Mouse (Mus musculus) forebrain, embryonic 12.5 days (tissue): Measurements from ENCODE around the gene Plxnc1. TPM values are rescaled to one million over a fixed set of nuclear protein-coding genes. Genes with fewer than 3 reads are reported as not detected.

Experiments
- ATAC-seq: fragments of 200-750 bp; cut with Nextera tagmentation; 2 replicates; pipeline ENCODE4 v1.8.0; 2017; ENCODE audit warnings: moderate TSS enrichment; ENCODE audit not compliant: low FRiP score
- H3K27ac ChIP-seq: fragments of 300-500 bp; sonication (generic); 2 replicates; pipeline ENCODE4 v1.5.1; 2016; ENCODE audit warnings: mild to moderate bottlenecking
- H3K27me3 ChIP-seq: fragments of 300-500 bp; sonication (generic); 2 replicates; pipeline ENCODE4 v1.6.1; 2016; ENCODE audit warnings: mild to moderate bottlenecking
- H3K36me3 ChIP-seq: fragments of 300-500 bp; sonication (generic); replicated peaks from 2 replicates; pipeline ENCODE4 v1.6.1; 2016; ENCODE audit warnings: mild to moderate bottlenecking
- H3K4me1 ChIP-seq: fragments of 300-500 bp; sonication (generic); 2 replicates; pipeline ENCODE4 v1.6.1; 2016
- H3K4me2 ChIP-seq: fragments of 300-500 bp; sonication (generic); 2 replicates; pipeline ENCODE4 v1.6.1; 2016; ENCODE audit warnings: mild to moderate bottlenecking, moderate library complexity
- H3K4me3 ChIP-seq: fragments of 300-500 bp; sonication (generic); replicated peaks from 2 replicates; pipeline ENCODE4 v1.5.1; 2016; ENCODE audit warnings: mild to moderate bottlenecking
- H3K9ac ChIP-seq: fragments of 300-500 bp; sonication (generic); 2 replicates; pipeline ENCODE4 v1.6.1; 2016; ENCODE audit warnings: mild to moderate bottlenecking
- H3K9me3 ChIP-seq: fragments of 300-500 bp; sonication (generic); 2 replicates; pipeline ENCODE4 v1.6.1; 2016
- WGBS: fragments of 180-500 bp; shearing (Covaris S2); methylation state at CpG from one replicate; pipeline ENCODE4 v1.1.7; 2016; 5-methylcytosine and 5-hydroxymethylcytosine counted together
- polyA plus RNA-seq: library from polyadenylated mRNA; unstranded; fragments of >200 nt; fragmentation: Nextera tagmentation; extraction: Ambion mirVana; gene quantifications from 2 replicates; pipeline ENCODE4 v1.2.1, GENCODE M21; 2016

The Plxnc1 gene
- polyA plus RNA-seq, 1 experiment from 2014 or later = 8.8 TPM

DNA sequence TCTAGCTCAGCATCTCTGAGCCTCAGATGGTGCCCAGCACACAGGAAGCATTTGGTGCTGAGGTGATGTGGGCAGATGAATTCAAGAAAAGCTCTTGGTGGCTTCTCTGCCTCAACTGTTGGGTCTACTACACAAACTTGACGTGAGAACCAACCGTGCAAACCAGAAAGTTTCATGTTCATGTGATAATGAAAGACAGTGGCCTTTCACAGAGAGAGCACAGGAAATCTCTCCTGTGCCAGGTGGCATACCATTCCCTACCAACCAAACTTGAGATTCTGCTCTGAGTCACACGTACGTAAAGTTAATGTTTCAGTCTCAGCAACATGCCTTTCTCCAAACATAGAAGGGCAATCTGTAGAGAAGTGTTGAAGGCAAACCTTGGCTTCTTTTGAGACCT lies 83.8 kb downstream of the Plxnc1 start:
- H3K27ac ChIP-seq = no peak overlapping the region
- no peak for ATAC-seq

DNA sequence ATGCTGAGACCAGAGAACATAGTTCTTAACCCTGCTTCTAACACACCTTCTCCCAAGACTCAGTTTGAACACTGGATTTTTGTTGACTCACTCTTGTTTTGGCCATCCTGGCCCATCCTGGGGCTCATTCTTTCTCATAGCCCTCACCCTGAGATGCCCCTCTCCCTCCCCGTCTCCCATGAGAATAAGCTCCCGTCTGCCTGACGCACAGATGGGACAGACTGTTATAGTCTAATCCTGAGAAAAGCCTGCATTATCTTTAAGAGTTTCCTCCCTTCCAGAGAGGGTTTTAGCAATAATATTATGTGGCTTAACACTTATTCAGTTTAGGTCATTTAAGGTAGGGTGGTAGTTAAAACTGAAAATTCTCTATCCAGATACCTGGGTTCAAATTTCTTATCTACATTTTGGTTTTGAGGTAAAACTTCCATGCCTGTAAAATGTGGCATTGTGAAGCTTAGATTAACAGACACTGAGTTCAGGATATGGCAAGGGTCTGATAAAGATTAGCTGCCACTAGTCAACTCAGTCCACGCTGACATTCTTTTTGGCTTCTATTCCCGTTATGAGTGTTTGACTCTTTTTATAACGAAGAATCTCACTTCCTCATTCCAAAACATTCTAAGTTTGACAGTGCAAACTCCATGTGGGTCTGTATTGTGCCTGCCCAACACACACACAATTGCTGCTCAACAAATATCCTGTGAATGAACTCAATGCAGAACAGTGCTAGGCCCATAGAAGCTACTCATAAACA lies 86.2 kb downstream of the Plxnc1 start:
- H3K4me2 ChIP-seq = no peak overlapping the region
- H3K27ac ChIP-seq = no peak overlapping the region

More for the DNA sequence above, 83.8 kb downstream of the Plxnc1 start:
- Histone ChIP-seq H3K36me3 (peaks cover 20% of the 10 kb centered on the region), H3K27me3 (no peaks in the 10 kb centered on the region), H3K9me3 (no peaks in the 10 kb centered on the region), H3K4me1 (peaks cover 3% of the 10 kb centered on the region; the same call in 1 of the 2 replicates), H3K9ac (no peak overlapping the region), H3K4me2 (no peak overlapping the region), H3K4me3 (no peak overlapping the region)
- WGBS = 94% methylated on average over 4 of the region's 4 CpGs

DNA sequence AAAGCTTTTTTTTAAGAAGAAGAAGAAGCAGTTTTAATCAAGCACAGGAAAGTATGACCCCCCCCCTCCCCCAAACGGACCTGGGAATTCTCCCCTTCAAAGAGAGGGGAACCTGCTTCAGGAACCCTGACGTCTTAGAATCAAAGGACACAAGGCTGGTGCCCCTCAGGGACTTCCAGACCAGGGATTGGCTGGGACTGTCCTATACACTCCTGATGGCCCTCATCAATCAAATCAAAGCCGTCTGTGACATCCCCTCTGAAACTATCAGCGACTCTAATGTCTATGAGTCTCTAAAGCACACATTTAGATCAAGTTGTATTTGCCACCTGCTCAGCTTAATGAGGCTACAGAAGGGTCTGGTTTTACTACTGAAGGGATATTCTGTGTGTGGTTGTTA lies 94.1 kb downstream of the Plxnc1 start:
- ATAC-seq = no peak
- H3K27me3 ChIP-seq = no peaks in the 10 kb centered on the region
- no peaks in the 10 kb centered on the region for H3K4me1 ChIP-seq
- H3K36me3 ChIP-seq = peaks cover 19% of the 10 kb centered on the region
- no peak overlapping the region for H3K4me3 ChIP-seq
- WGBS = 78% methylated on average over 4 of the region's 4 CpGs
- no peak overlapping the region for H3K9ac ChIP-seq
- no peaks in the 10 kb centered on the region for H3K9me3 ChIP-seq
- H3K27ac ChIP-seq = no peak overlapping the region
- H3K4me2 ChIP-seq = no peak overlapping the region

More for the DNA sequence above, 86.2 kb downstream of the Plxnc1 start:
- ATAC-seq = no peak
- H3K9me3 ChIP-seq = no peaks in the 10 kb centered on the region
- H3K4me1 ChIP-seq = no peaks in the 10 kb centered on the region
- no peaks in the 10 kb centered on the region for H3K27me3 ChIP-seq
- no peak overlapping the region for H3K4me3 ChIP-seq
- WGBS = 91% methylated on average over 6 of the region's 6 CpGs
- peaks cover 20% of the 10 kb centered on the region; the same call in 1 of the 2 replicates for H3K36me3 ChIP-seq
- no peak overlapping the region for H3K9ac ChIP-seq

DNA sequence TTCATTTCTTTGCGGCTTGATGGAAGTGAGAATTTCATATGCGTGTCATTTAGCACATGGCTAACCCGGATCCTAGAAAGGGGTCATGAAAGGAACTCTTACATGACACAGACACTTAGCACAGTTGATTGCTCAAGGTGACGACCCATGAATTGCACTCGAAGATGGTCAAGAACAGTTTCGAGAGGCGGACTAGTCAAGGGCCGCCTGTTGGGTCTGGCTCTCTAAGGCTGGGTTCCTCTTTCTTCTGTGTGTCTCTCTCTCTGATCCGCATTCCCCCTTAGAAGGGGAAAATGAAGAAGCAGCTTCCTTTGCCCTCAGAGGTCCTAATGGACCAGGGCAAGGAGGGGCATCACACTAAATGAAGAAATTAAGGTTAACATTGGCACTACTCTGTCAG lies 94.7 kb downstream of the Plxnc1 start:
- Histone ChIP-seq H3K4me2 (no peak overlapping the region), H3K27ac (no peak overlapping the region), H3K9ac (no peak overlapping the region), H3K36me3 (peaks cover 19% of the 10 kb centered on the region), H3K4me3 (no peak overlapping the region), H3K27me3 (no peaks in the 10 kb centered on the region), H3K9me3 (no peaks in the 10 kb centered on the region), H3K4me1 (no peaks in the 10 kb centered on the region)
- ATAC-seq = no peak
- WGBS = 93% methylated on average over 9 of the region's 9 CpGs

DNA sequence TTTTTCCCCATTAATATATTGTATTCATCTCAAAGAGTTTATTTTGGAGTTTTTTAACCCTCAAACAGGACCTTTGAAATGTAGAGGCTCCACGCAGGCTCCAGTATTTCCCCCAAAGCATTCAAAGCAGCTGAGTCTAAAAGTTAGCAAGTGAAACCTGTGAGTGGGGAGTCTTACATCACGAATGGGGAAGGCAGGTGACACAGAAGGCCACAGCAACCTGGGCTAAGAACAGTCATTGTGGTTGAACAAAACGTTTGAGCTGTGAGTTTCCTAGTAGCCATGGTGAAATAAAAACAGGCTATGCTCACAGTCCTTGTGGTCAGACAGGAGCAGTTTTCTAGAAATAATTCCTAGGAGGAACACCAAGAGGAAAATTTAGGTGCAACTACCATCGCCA lies 95.3 kb downstream of the Plxnc1 start:
- Histone ChIP-seq H3K9ac (no peak overlapping the region), H3K4me3 (no peak overlapping the region), H3K4me1 (no peaks in the 10 kb centered on the region), H3K27ac (no peak overlapping the region), H3K36me3 (peaks cover 19% of the 10 kb centered on the region), H3K27me3 (no peaks in the 10 kb centered on the region), H3K4me2 (no peak overlapping the region), H3K9me3 (no peaks in the 10 kb centered on the region)
- ATAC-seq = no peak
- WGBS = 87% methylated on average over 4 of the region's 4 CpGs

DNA sequence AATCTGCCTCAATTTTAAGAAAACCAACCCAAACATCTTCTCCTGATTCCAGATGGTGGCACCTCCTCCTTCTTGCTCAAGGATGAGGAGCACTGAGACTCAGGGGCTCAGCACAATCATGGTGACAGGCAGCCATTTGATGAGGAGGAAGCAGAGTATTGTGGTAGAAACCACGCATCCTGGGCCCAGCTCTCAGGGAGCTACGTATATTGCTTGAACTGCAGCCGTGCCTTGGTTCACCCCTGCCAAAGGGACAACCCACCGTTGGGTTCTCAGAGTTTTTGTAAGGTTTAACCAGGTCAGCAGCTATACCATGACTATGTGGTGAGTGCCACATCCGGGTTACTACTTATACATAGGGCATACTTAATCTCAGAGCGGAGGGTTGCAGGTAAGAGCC lies 96.3 kb downstream of the Plxnc1 start:
- Histone ChIP-seq H3K4me1 (no peaks in the 10 kb centered on the region), H3K4me2 (no peak overlapping the region), H3K9ac (no peak overlapping the region), H3K27ac (no peak overlapping the region), H3K36me3 (peaks cover 19% of the 10 kb centered on the region), H3K27me3 (no peaks in the 10 kb centered on the region), H3K4me3 (no peak overlapping the region), H3K9me3 (no peaks in the 10 kb centered on the region)
- 93% methylated on average over 6 of the region's 6 CpGs for WGBS
- no peak for ATAC-seq

DNA sequence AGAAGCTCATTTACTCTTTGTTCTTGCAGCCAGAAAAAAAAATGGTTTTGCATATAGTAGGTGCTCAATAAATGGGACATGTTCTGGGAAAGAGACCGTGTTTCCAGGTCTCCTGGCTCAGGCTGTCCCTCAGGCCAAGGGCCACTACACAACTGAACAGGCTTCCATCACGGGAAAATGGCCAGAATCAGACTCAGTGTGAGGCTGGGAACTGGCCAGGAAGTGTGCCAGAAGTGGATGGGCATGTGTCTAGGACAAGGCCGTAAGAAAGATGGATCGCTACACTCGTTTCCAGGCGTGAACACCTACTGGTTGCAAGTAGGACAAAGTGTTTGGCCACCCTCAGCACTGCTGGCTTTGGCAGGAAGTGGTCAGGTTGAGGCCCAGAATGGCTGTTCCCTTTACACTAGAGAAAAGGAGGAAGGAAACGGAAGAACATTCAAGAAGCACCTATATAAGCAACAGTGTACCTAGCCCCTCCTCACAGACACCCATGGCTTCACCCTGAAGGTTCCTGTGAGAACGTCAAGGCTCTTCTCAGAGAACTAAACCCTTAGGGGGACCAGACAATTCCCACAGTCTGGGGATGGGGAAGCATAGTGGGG lies 98.0 kb downstream of the Plxnc1 start:
- WGBS = 90% methylated on average over 8 of the region's 8 CpGs
- Histone ChIP-seq H3K27ac (no peak overlapping the region), H3K27me3 (no peaks in the 10 kb centered on the region), H3K4me2 (no peak overlapping the region), H3K4me1 (no peaks in the 10 kb centered on the region), H3K4me3 (no peak overlapping the region), H3K36me3 (peaks cover 19% of the 10 kb centered on the region), H3K9me3 (no peaks in the 10 kb centered on the region), H3K9ac (no peak overlapping the region)
- no peak for ATAC-seq

DNA sequence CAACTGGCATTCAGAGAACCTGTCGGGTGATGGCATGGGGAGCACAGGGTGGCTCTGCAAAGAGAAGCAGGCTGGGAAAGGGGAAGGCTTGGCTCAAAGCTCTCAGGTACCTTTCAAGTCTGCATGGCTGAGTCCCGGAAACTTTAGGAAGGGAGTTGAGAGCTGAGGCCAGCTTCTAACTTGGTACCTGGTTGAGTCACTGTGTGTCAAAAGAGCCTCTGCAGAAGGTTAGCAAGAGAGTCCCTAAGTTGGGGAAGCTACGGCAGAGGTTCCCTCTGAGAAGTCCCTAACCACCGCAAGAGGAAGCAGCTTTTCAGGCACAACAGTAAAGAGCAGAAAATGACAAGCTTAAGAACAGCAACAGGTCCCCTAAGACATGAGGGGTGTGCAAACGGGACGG lies 99.9 kb downstream of the Plxnc1 start:
- ATAC-seq = no peak

DNA sequence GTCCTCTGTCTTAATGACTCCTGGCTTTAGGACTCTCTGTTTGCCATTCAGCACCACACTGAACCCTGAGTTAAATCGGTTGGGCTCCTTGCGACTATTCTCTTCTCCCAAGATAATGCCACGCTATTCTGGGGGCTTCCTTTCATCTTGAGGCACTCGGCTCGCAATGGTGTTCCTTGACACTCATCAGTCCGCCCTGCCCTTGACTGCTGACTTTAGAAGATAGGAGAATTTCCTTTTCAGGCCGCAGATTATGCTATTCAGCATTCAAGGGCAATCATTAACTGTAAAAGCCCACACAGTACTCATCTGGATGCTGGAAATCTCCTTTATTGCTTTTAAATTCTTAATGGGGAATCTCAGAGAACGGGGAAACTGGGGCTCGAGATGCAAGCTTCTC lies 108.8 kb downstream of the Plxnc1 start:
- H3K4me3 ChIP-seq = no peak overlapping the region
- H3K9me3 ChIP-seq = no peaks in the 10 kb centered on the region
- H3K27ac ChIP-seq = no peak overlapping the region
- peaks cover 19% of the 10 kb centered on the region for H3K36me3 ChIP-seq
- ATAC-seq = no peak
- H3K4me2 ChIP-seq = no peak overlapping the region
- 83% methylated on average over 9 of the region's 9 CpGs for WGBS
- H3K27me3 ChIP-seq = no peaks in the 10 kb centered on the region
- H3K9ac ChIP-seq = no peak overlapping the region
- no peaks in the 10 kb centered on the region for H3K4me1 ChIP-seq

More for the DNA sequence above, 99.9 kb downstream of the Plxnc1 start:
- no peak overlapping the region for H3K4me2 ChIP-seq
- H3K4me1 ChIP-seq = no peaks in the 10 kb centered on the region
- no peaks in the 10 kb centered on the region for H3K27me3 ChIP-seq
- H3K4me3 ChIP-seq = no peak overlapping the region
- no peak overlapping the region for H3K27ac ChIP-seq
- no peaks in the 10 kb centered on the region for H3K9me3 ChIP-seq
- WGBS = 87% methylated on average over 6 of the region's 6 CpGs
- H3K36me3 ChIP-seq = peaks cover 17% of the 10 kb centered on the region
- no peak overlapping the region for H3K9ac ChIP-seq

DNA sequence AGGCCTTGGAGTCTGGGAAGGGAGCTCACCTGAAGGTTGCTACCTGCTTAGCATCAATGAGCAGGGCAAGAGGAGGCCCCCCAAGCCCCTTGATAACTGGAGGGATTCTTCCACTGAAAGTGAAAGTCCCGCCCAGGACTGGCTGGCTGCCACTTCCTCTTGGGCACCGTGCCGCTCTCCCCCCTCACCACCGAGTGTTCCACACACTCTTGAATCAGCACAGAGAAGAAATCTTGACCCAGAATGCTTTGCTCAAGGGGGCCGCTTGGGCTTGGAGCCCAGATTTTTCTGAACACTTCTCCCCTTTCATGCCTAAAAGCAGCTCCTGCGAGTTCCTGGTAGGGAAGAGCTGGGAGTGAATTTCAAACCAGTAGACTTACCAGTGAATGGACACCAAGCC lies 115.2 kb downstream of the Plxnc1 start:
- no peaks in the 10 kb centered on the region for H3K27me3 ChIP-seq
- H3K27ac ChIP-seq = peak overlapping the region; percentile 54; the same call in 1 of the 2 replicates
- ATAC-seq = peak; percentile 61; the same call in 1 of the 2 replicates
- no peak overlapping the region for H3K4me3 ChIP-seq
- H3K9me3 ChIP-seq = no peaks in the 10 kb centered on the region
- peaks cover 23% of the 10 kb centered on the region for H3K36me3 ChIP-seq
- no peak overlapping the region for H3K9ac ChIP-seq
- no peaks in the 10 kb centered on the region for H3K4me1 ChIP-seq
- 69% methylated on average over 6 of the region's 6 CpGs for WGBS
- no peak overlapping the region for H3K4me2 ChIP-seq

DNA sequence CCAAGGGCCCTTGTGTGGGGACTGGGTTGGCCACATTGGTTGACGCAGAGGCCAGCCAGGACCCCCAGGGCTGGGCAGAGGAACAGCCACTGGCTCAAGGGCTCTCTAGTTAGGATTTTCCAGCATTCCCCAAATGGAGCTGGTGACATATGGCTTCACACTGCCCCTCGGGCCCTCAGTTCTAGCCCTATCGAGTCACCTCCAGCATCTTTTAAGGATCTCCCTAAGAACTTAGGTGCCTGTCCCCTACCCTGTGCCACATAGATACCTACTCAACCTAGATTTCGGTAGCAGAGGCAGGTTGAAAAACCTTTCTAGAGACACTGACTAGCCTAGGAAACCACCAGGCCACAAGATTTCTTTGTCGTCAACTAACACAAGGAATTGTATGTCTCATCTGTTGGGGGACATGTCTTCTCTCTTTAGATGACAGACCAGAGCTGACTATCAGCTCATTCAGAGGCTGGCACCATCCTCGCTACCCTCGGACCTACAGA lies 115.9 kb downstream of the Plxnc1 start:
- ATAC-seq = no peak
- no peak overlapping the region for H3K4me3 ChIP-seq
- peaks cover 23% of the 10 kb centered on the region for H3K36me3 ChIP-seq
- no peak overlapping the region for H3K9ac ChIP-seq
- H3K27me3 ChIP-seq = no peaks in the 10 kb centered on the region
- no peak overlapping the region for H3K27ac ChIP-seq
- H3K9me3 ChIP-seq = no peaks in the 10 kb centered on the region
- no peak overlapping the region for H3K4me2 ChIP-seq
- H3K4me1 ChIP-seq = peaks cover 2% of the 10 kb centered on the region; the same call in 1 of the 2 replicates
- 93% methylated on average over 7 of the region's 7 CpGs for WGBS

DNA sequence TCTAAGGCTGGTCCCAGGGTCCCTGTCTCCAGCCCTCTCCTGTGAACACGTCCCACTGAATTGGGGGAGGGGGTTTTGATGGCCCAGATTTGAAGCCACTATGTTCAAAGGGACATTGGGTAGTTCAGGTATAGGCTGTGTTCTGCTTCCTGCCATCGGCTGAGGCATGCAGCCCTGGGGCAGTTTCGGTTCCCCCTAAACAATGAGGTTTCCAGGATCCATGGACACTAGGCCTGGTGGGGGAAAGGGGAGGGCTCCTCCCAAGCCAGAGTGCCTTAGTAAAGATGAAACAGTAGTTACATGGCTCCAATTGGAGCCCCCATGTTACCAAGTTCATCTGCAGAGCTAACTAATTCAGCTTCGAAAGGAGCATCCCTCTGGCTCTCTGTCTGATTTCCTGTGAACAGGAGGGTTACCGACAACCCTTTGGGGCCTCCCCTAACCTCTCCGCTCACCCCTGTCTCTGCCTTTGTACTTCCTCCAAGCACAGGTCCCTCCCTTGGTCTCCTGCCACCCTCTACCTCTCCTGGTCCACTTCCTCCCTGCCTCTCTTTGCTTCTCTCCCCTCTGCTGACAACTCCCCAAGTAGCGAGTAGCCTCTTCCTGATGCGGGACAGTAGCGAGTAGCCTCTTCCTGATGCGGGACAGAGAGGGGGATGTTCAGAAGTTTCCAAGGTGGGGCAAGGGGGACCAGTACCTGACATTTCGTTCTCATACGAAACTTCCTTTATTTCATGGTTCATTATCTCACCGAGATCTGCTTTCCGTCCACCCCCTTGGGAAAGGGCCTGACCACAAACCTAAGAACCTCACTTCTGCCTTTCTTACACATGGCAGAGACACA lies 116.5 kb downstream of the Plxnc1 start:
- Histone ChIP-seq H3K27ac (no peak overlapping the region), H3K9me3 (no peaks in the 10 kb centered on the region), H3K36me3 (peaks cover 19% of the 10 kb centered on the region), H3K4me1 (peaks cover 4% of the 10 kb centered on the region; the same call in 1 of the 2 replicates), H3K4me3 (no peak overlapping the region), H3K27me3 (no peaks in the 10 kb centered on the region), H3K9ac (no peak overlapping the region), H3K4me2 (no peak overlapping the region)
- no peak for ATAC-seq
- WGBS = 87% methylated on average over 14 of the region's 14 CpGs
